Mouse (Mus musculus) heart, adult 9 months (tissue): ENCODE data around the gene Ptpn3.
A peak's percentile ranks its signal among the peaks of the same experiment; 100 is the strongest.
"Not testable (repeated sequence)": the region's sequence is repeated elsewhere in the genome, so short reads cannot be mapped to it uniquely, and the experiment has no call there.

Experiments
- DNase-seq, 2 experiments: peaks; one replicate each; pipeline ENCODE4 v3.0.0; 2022; ENCODE audit warnings: low spot score in 2 of 2

Gene Ptpn3

GRCm38 (mm10) chr4:57299701-57300468, 1.8 kb downstream of the Ptpn3 start:
- DNase-seq: peak; percentile 59 to 64

GRCm38 (mm10) chr4:57299308-57299700, 2.3 kb downstream of the Ptpn3 start:
- DNase-seq: no peak

- DNase-seq: no peak
These were observed 3.5 kb downstream of the Ptpn3 start for GRCm38 (mm10) chr4:57298181-57298580.

GRCm38 (mm10) chr4:57294971-57295656, 6.5 kb downstream of the Ptpn3 start:
- peak; percentile 82 to 88 for DNase-seq

GRCm38 (mm10) chr4:57292670-57293069, 9.0 kb downstream of the Ptpn3 start:
- no peak for DNase-seq

GRCm38 (mm10) chr4:57290049-57290448, 11.6 kb downstream of the Ptpn3 start:
- no peak for DNase-seq

- DNase-seq: no peak
These were observed 13.8 kb downstream of the Ptpn3 start for GRCm38 (mm10) chr4:57287808-57288207.

GRCm38 (mm10) chr4:57285251-57285650, 16.4 kb downstream of the Ptpn3 start:
- DNase-seq: no peak

GRCm38 (mm10) chr4:57283189-57283588, 18.4 kb downstream of the Ptpn3 start:
- no peak for DNase-seq

- DNase-seq: no peak
These were observed 19.0 kb downstream of the Ptpn3 start for GRCm38 (mm10) chr4:57282630-57283029.

GRCm38 (mm10) chr4:57282179-57282578, 19.5 kb downstream of the Ptpn3 start:
- DNase-seq: no peak

GRCm38 (mm10) chr4:57280888-57281287, 20.7 kb downstream of the Ptpn3 start:
- peak; percentile 72 to 82 for DNase-seq

- DNase-seq: peak in 1 of 2 experiments; percentile 40
These were observed 22.4 kb downstream of the Ptpn3 start for GRCm38 (mm10) chr4:57279229-57279628.

- DNase-seq: no peak
These were observed 22.8 kb downstream of the Ptpn3 start for GRCm38 (mm10) chr4:57278812-57279211.

GRCm38 (mm10) chr4:57277671-57278070, 24.0 kb downstream of the Ptpn3 start:
- no peak for DNase-seq

GRCm38 (mm10) chr4:57275116-57275743, 26.4 kb downstream of the Ptpn3 start:
- peak; percentile 52 to 55 for DNase-seq

GRCm38 (mm10) chr4:57273532-57274502, 27.8 kb downstream of the Ptpn3 start:
- DNase-seq: peak in 1 of 2 experiments; percentile 40

- no peak for DNase-seq
These were observed 30.6 kb downstream of the Ptpn3 start for GRCm38 (mm10) chr4:57270991-57271390.

- DNase-seq: not testable (repeated sequence)
These were observed 31.1 kb downstream of the Ptpn3 start for GRCm38 (mm10) chr4:57270489-57270888.

GRCm38 (mm10) chr4:57269344-57269743, 32.3 kb downstream of the Ptpn3 start:
- DNase-seq: no peak

GRCm38 (mm10) chr4:57268330-57268729, 33.3 kb downstream of the Ptpn3 start:
- DNase-seq: peak; percentile 29 to 46
